Mouse (Mus musculus) thymus, adult 2 months (tissue): Measurements from ENCODE around the gene Adprhl2.

ENCODE experiments used
- CTCF ChIP-seq: fragments of 200-500 bp; IDR thresholded peaks from 2 replicates; pipeline ENCODE4 v1.5.1; 2012; ENCODE audit warnings: mild to moderate bottlenecking, control low read depth, low read length, moderate library complexity, borderline replicate concordance; ENCODE audit not compliant: control insufficient read depth, poor library complexity, insufficient read depth; ENCODE audit errors: extremely low read depth
- POLR2A ChIP-seq: fragments of 200-500 bp; IDR thresholded peaks from 2 replicates; pipeline ENCODE4 v1.6.1; 2012; ENCODE audit warnings: mild to moderate bottlenecking, low read length, control low read depth, moderate library complexity; ENCODE audit not compliant: control insufficient read depth, poor library complexity, insufficient read depth; ENCODE audit errors: extremely low read depth

- TF ChIP-seq POLR2A = 0 out of 2 replicates have a peak, but pooled peaks have one; percentile 68
- TF ChIP-seq CTCF = peak; percentile 100
These were observed at the start of gene Adprhl2 for GRCm38 (mm10) chr4:126321111-126321853.
